Mouse (Mus musculus): Measurements from ENCODE around the gene Hkdc1. TPM values are rescaled to one million over a fixed set of nuclear protein-coding genes. Genes with fewer than 3 reads are reported as not detected.
"Not testable (repeated sequence)": the region's sequence is repeated elsewhere in the genome, so short reads cannot be mapped to it uniquely, and the experiment has no call there.

The Hkdc1 gene
- total RNA-seq (2014; rRNA removed) (under 0.01 and 0.18 TPM in 2 replicates), polyA plus RNA-seq (2012; rRNA removed) (0.05 TPM in 1 of 2 replicates, not detected in the other)

GRCm38 (mm10) chr10:62422255-62422654 is at the start of gene Hkdc1:
Gene Hkdc1 (minus strand): TSS chr10:62422491.
- H3K79me2 ChIP-seq (ENCODE audit: control insufficient read depth, insufficient read depth, low read length) = no peaks in the 10 kb centered on the region
- no peak for DNase-seq (ENCODE audit: extremely low read depth, low read depth, low spot score)
- H3K27me3 ChIP-seq (ENCODE audit: control insufficient read depth, insufficient read depth, low read length) = no peaks in the 10 kb centered on the region
- H3K27ac ChIP-seq (replicated peaks; ENCODE audit: insufficient read depth, low read depth, low read length) = no peak within 1 kb of the TSS
- no peaks in the 10 kb centered on the region for H3K36me3 ChIP-seq (ENCODE audit: control insufficient read depth, insufficient read depth, low read length)
- no peak within 1 kb of the TSS for H3K9ac ChIP-seq (ENCODE audit: low read depth, low read length)
- WGBS = 38% methylated on average over 15 of the region's 15 CpGs
- no peak within 1 kb of the TSS for H3K4me3 ChIP-seq (ENCODE audit: insufficient read depth, low read depth, low read length)
- TF ChIP-seq CTCF (IDR thresholded peaks at IDR 0.05; ENCODE audit: low read depth, low read length) (no peak), POLR2A (IDR thresholded peaks at IDR 0.05; ENCODE audit: extremely low read depth, insufficient read depth, low read length) (no peak)
- H3K4me1 ChIP-seq (ENCODE audit: control insufficient read depth, insufficient read depth, low read length) = no peaks in the 10 kb centered on the region

- Histone ChIP-seq H3K79me2 (ENCODE audit: control insufficient read depth, insufficient read depth, low read length) (peaks cover 7% of the 10 kb centered on the region; the same call in 1 of the 2 replicates), H3K4me3 (ENCODE audit: insufficient read depth, low read depth, low read length) (no peak overlapping the region), H3K9ac (ENCODE audit: low read depth, low read length) (no peak overlapping the region), H3K4me1 (ENCODE audit: control insufficient read depth, insufficient read depth, low read length) (no peaks in the 10 kb centered on the region), H3K27me3 (ENCODE audit: control insufficient read depth, insufficient read depth, low read length) (no peaks in the 10 kb centered on the region), H3K27ac (replicated peaks; ENCODE audit: insufficient read depth, low read depth, low read length) (no peak overlapping the region), H3K36me3 (ENCODE audit: control insufficient read depth, insufficient read depth, low read length) (peaks cover 20% of the 10 kb centered on the region)
- TF ChIP-seq CTCF (IDR thresholded peaks at IDR 0.05; ENCODE audit: low read depth, low read length) (no peak), POLR2A (IDR thresholded peaks at IDR 0.05; ENCODE audit: extremely low read depth, insufficient read depth, low read length) (no peak)
- 83% methylated on average over 5 of the region's 5 CpGs for WGBS
- DNase-seq (ENCODE audit: extremely low read depth, low read depth, low spot score) = no peak
These were observed 48.8 kb upstream of the Hkdc1 start for GRCm38 (mm10) chr10:62471105-62471504.

GRCm38 (mm10) chr10:62469736-62470135 is 47.4 kb upstream of the Hkdc1 start:
- TF ChIP-seq POLR2A (IDR thresholded peaks at IDR 0.05; ENCODE audit: extremely low read depth, insufficient read depth, low read length) = no peak
- H3K9ac ChIP-seq (ENCODE audit: low read depth, low read length) = no peak overlapping the region
- peaks cover 22% of the 10 kb centered on the region for H3K36me3 ChIP-seq (ENCODE audit: control insufficient read depth, insufficient read depth, low read length)
- H3K4me1 ChIP-seq (ENCODE audit: control insufficient read depth, insufficient read depth, low read length) = no peaks in the 10 kb centered on the region
- no peak overlapping the region for H3K4me3 ChIP-seq (ENCODE audit: insufficient read depth, low read depth, low read length)
- H3K27me3 ChIP-seq (ENCODE audit: control insufficient read depth, insufficient read depth, low read length) = no peaks in the 10 kb centered on the region
- no peak for DNase-seq (ENCODE audit: extremely low read depth, low read depth, low spot score)
- H3K79me2 ChIP-seq (ENCODE audit: control insufficient read depth, insufficient read depth, low read length) = peaks cover 4% of the 10 kb centered on the region; the same call in 1 of the 2 replicates
- WGBS = 95% methylated on average over 4 of the region's 4 CpGs
- H3K27ac ChIP-seq (replicated peaks; ENCODE audit: insufficient read depth, low read depth, low read length) = no peak overlapping the region

GRCm38 (mm10) chr10:62461321-62461720 is 39.0 kb upstream of the Hkdc1 start:
- Histone ChIP-seq H3K27me3 (ENCODE audit: control insufficient read depth, insufficient read depth, low read length) (no peaks in the 10 kb centered on the region), H3K4me3 (ENCODE audit: insufficient read depth, low read depth, low read length) (no peak overlapping the region), H3K27ac (replicated peaks; ENCODE audit: insufficient read depth, low read depth, low read length) (no peak overlapping the region), H3K9ac (ENCODE audit: low read depth, low read length) (no peak overlapping the region), H3K79me2 (ENCODE audit: control insufficient read depth, insufficient read depth, low read length) (no peaks in the 10 kb centered on the region), H3K4me1 (ENCODE audit: control insufficient read depth, insufficient read depth, low read length) (no peaks in the 10 kb centered on the region), H3K36me3 (ENCODE audit: control insufficient read depth, insufficient read depth, low read length) (peaks cover 49% of the 10 kb centered on the region)
- no peak for DNase-seq (ENCODE audit: extremely low read depth, low read depth, low spot score)
- TF ChIP-seq CTCF (IDR thresholded peaks at IDR 0.05; ENCODE audit: low read depth, low read length) = no peak
- no peak for TF ChIP-seq POLR2A (IDR thresholded peaks at IDR 0.05; ENCODE audit: extremely low read depth, insufficient read depth, low read length)

GRCm38 (mm10) chr10:62452001-62452400 is 29.7 kb upstream of the Hkdc1 start:
- not testable (repeated sequence) for H3K4me3 ChIP-seq (ENCODE audit: insufficient read depth, low read depth, low read length); H3K9ac ChIP-seq (ENCODE audit: low read depth, low read length); H3K27me3 ChIP-seq (ENCODE audit: control insufficient read depth, insufficient read depth, low read length); H3K4me1 ChIP-seq (ENCODE audit: control insufficient read depth, insufficient read depth, low read length); H3K27ac ChIP-seq (replicated peaks; ENCODE audit: insufficient read depth, low read depth, low read length); DNase-seq (ENCODE audit: extremely low read depth, low read depth, low spot score); H3K79me2 ChIP-seq (ENCODE audit: control insufficient read depth, insufficient read depth, low read length)
- 63% methylated on average over 11 of the region's 11 CpGs for WGBS
- H3K36me3 ChIP-seq (ENCODE audit: control insufficient read depth, insufficient read depth, low read length) = peaks cover 18% of the 10 kb centered on the region

- H3K79me2 ChIP-seq (ENCODE audit: control insufficient read depth, insufficient read depth, low read length) = peaks cover 6% of the 10 kb centered on the region; the same call in 1 of the 2 replicates
- DNase-seq (ENCODE audit: extremely low read depth, low read depth, low spot score) = no peak
- peak overlapping the region; percentile 99 for H3K4me3 ChIP-seq (ENCODE audit: insufficient read depth, low read depth, low read length)
- H3K4me1 ChIP-seq (ENCODE audit: control insufficient read depth, insufficient read depth, low read length) = peaks cover 6% of the 10 kb centered on the region; the same call in 1 of the 2 replicates
- peak overlapping the region; percentile 89 for H3K27ac ChIP-seq (replicated peaks; ENCODE audit: insufficient read depth, low read depth, low read length)
- peaks cover 12% of the 10 kb centered on the region for H3K36me3 ChIP-seq (ENCODE audit: control insufficient read depth, insufficient read depth, low read length)
- 35% methylated on average over 18 of the region's 18 CpGs for WGBS
- H3K27me3 ChIP-seq (ENCODE audit: control insufficient read depth, insufficient read depth, low read length) = no peaks in the 10 kb centered on the region
- TF ChIP-seq CTCF (IDR thresholded peaks at IDR 0.05; ENCODE audit: low read depth, low read length) (no peak), POLR2A (IDR thresholded peaks at IDR 0.05; ENCODE audit: extremely low read depth, insufficient read depth, low read length) (no peak)
- peak overlapping the region; percentile 77 for H3K9ac ChIP-seq (ENCODE audit: low read depth, low read length)
These were observed 28.0 kb upstream of the Hkdc1 start for GRCm38 (mm10) chr10:62450280-62450640.
